Mouse (Mus musculus) hematopoietic multipotent progenitor cell, adult 10-12 weeks (in vitro differentiated cells): ENCODE results near the gene Psmf1. TPM values are rescaled to one million over a fixed set of nuclear protein-coding genes. Genes with fewer than 3 reads are reported as not detected.

Experiments used
- polyA plus RNA-seq: library from polyadenylated mRNA; stranded (reverse); fragments of >175 nt; gene quantifications from 2 replicates; pipeline ENCODE4 v1.2.3, GENCODE M21; 2012; ENCODE audit warnings: low replicate concordance

Psmf1 gene
- 5.6 and 54.2 TPM in 2 replicates for polyA plus RNA-seq

DNA sequence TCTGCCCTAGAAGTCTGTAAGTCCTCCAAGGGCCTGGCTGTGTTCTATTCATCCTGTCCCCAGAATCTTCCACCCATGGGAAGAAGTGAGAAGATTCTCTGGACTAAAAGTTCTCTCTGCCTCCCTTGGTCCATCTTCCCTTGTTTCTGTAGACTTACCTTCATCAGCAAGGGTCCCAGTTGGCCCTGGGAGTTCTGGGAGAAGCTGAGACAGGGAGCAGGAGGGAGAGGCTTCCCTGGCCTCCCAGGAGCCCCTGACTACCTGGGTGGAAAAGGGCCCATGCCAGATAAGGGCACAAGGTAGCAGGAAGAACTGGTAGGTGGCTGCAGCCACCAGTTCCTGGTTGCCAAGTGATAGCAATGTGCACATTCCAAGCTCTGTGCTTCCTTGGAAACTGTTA is at the start of gene Psmf1:
Psmf1 (minus strand) TSS at position 342 of the 400 bp plus-strand sequence.

DNA sequence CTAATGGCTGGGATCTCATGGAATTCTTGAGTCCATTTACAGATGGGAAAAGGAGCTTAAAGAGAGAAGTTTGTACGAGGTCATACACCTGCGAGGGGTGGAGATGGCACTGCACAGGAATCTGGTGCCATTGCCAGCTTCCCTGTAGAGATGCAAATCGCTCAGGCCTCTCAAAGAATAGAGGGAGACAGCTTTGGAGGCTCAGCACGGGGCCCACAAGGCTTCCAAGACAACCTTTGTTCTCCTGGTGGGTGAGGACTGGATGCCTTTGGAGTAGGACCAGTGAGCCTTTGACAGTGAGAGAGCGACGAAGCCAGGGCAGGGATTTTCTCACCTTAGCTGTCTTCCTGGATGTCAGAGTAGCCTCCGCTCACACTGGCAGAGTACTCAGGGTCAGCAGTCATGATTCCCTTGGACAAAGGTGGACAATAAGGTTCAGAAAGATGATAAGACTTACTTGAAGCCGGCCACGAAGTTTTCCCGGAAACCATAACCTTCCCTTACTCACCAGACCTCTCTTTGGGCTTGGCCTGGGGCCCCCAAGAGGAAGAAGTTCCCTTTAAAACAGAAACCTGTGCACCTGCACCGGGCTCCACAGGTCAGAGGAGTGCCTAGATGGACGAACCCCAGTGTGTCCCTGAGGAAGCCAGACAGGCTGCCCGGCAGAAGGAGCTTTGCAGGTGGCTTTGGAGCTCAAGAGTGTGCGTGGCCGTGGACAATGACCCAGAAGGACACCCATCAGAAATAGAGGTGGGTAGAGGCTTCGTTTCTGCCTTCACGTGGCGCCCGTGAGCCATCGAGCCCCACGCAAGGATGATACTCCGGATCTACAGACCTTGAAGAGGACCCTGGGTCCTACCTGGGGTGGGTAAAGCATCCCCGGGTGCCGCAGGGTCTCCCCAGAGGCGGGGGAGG is 42.5 kb downstream of the Psmf1 start, which contains the start of gene Tmem74b:
Tmem74b (plus strand) TSS at position 778 of the 915 bp plus-strand sequence.

DNA sequence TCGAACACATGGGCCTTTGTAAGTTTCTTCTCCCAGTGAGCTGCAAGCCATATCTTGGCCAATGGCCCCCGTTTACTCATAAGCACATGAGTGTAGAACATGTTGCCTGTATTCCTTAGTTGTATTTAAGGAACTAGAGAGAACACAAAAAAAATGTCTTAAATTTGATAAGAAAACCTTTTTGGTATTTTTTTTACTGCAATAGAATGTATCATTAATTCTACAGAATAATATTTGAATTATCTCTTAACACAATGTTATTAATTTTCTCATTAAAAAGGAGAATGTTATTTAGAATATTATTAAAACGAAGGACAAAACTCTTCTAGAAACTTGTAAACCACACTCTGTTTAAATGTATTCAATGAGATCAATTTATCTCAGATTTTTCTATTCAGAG is 75.6 kb downstream of the Psmf1 start, which contains the start of gene Rad21l:
Rad21l (minus strand) TSS at position 101 of the 400 bp plus-strand sequence.

Other genes starting within 250 kb of the Psmf1 start
- gene Fkbp1a, start 201.7 kb downstream of the Psmf1 start, polyA plus RNA-seq: 93.5 and 95.8 TPM in 2 replicates
- 2.4 and 3.6 TPM in 2 replicates for gene Sdcbp2, start 171.6 kb downstream of the Psmf1 start, polyA plus RNA-seq
- 0.03 and 0.09 TPM in 2 replicates for gene Snph, start 111.6 kb downstream of the Psmf1 start, polyA plus RNA-seq
- not detected in 2 replicates for gene Rad21l, start 75.7 kb downstream of the Psmf1 start, polyA plus RNA-seq
- not detected in 2 replicates for gene Tmem74b, start 42.2 kb downstream of the Psmf1 start, polyA plus RNA-seq
- gene Rspo4, start 98.7 kb upstream of the Psmf1 start, polyA plus RNA-seq: not detected in 2 replicates
- not detected in 2 replicates for gene Angpt4, start 167.0 kb upstream of the Psmf1 start, polyA plus RNA-seq
- gene Fam110a, start 236.0 kb upstream of the Psmf1 start, polyA plus RNA-seq: 14.9 and 25.3 TPM in 2 replicates